Mouse (Mus musculus) olfactory bulb, adult 2 months (tissue): ENCODE measurements around the gene Pdss2.

Experiments
- CTCF ChIP-seq: fragments of 200-500 bp; IDR thresholded peaks from 2 replicates; pipeline ENCODE4 v1.5.1; 2012; ENCODE audit warnings: low read depth, mild to moderate bottlenecking, low read length, moderate library complexity; ENCODE audit not compliant: insufficient read depth
- POLR2A ChIP-seq: fragments of 200-500 bp; IDR thresholded peaks from 2 replicates; pipeline ENCODE4 v1.6.1; 2012; ENCODE audit warnings: mild to moderate bottlenecking, low read depth, low read length, moderate library complexity; ENCODE audit not compliant: insufficient read depth

- no peak for TF ChIP-seq POLR2A
- no peak for TF ChIP-seq CTCF
Observed at GRCm38 (mm10) chr10:43349718-43350117, 128.4 kb downstream of the Pdss2 start.
